Mouse (Mus musculus) embryonic facial prominence, embryonic 12.5 days (tissue): Measurements from ENCODE around the gene Akip1. TPM values are rescaled to one million over a fixed set of nuclear protein-coding genes. Genes with fewer than 3 reads are reported as not detected.

ENCODE experiments used
- ATAC-seq: fragments of 200-750 bp; cut with Nextera tagmentation; 2 replicates; pipeline ENCODE4 v1.8.0; 2017; ENCODE audit not compliant: insufficient number of reproducible peaks, insufficient read depth, low FRiP score, low TSS enrichment
- H3K27ac ChIP-seq: fragments of 300-500 bp; sonication (generic); 2 replicates; pipeline ENCODE4 v1.5.1; 2016; ENCODE audit warnings: mild to moderate bottlenecking
- H3K27me3 ChIP-seq: fragments of 300-500 bp; sonication (generic); 2 replicates; pipeline ENCODE4 v1.6.1; 2016; ENCODE audit warnings: mild to moderate bottlenecking, moderate library complexity
- H3K36me3 ChIP-seq: fragments of 300-500 bp; sonication (generic); 2 replicates; pipeline ENCODE4 v1.6.1; 2016; ENCODE audit warnings: mild to moderate bottlenecking
- H3K4me1 ChIP-seq: fragments of 300-500 bp; sonication (generic); 2 replicates; pipeline ENCODE4 v1.6.1; 2016
- H3K4me2 ChIP-seq: fragments of 300-500 bp; sonication (generic); replicated peaks from 2 replicates; pipeline ENCODE4 v1.6.1; 2016; ENCODE audit warnings: mild to moderate bottlenecking, moderate library complexity
- H3K4me3 ChIP-seq: fragments of 300-500 bp; sonication (generic); 2 replicates; pipeline ENCODE4 v1.5.1; 2016; ENCODE audit warnings: mild to moderate bottlenecking
- H3K9ac ChIP-seq: fragments of 300-500 bp; sonication (generic); 2 replicates; pipeline ENCODE4 v1.6.1; 2016; ENCODE audit warnings: mild to moderate bottlenecking, moderate library complexity
- H3K9me3 ChIP-seq: fragments of 300-500 bp; sonication (generic); 2 replicates; pipeline ENCODE4 v1.6.1; 2016; ENCODE audit warnings: mild to moderate bottlenecking, moderate library complexity
- WGBS: fragments of 180-500 bp; shearing (Covaris S2); methylation state at CpG from one replicate; pipeline ENCODE4 v1.1.7; 2016; 5-methylcytosine and 5-hydroxymethylcytosine counted together
- polyA plus RNA-seq: library from polyadenylated mRNA; unstranded; fragments of >200 nt; fragmentation: Nextera tagmentation; extraction: Ambion mirVana; gene quantifications from 2 replicates; pipeline ENCODE4 v1.2.1, GENCODE M21; 2016

Gene Akip1
- polyA plus RNA-seq = 25.7 and 27.7 TPM in 2 replicates

GRCm38 (mm10) chr7:109703190-109704015 is at the start of gene Akip1, which contains the start of gene St5:
Gene Akip1, plus strand, starts transcription at chr7:109703690.
Gene St5, minus strand, starts transcription at chr7:109703605.
- Histone ChIP-seq H3K4me1 (no peaks in the 10 kb centered on the region), H3K9me3 (no peaks in the 10 kb centered on the region), H3K27me3 (no peaks in the 10 kb centered on the region), H3K4me2 (peak within 1 kb of the TSS; percentile 67), H3K36me3 (no peaks in the 10 kb centered on the region), H3K9ac (peak within 1 kb of the TSS; percentile 56), H3K4me3 (peak within 1 kb of the TSS; percentile 50), H3K27ac (peak within 1 kb of the TSS; percentile 78)
- peak; percentile 95 for ATAC-seq
- under 1% methylated on average over 61 of the region's 61 CpGs for WGBS

GRCm38 (mm10) chr7:109654871-109655270 is 48.6 kb upstream of the Akip1 start:
- WGBS = 82% methylated on average over 5 of the region's 5 CpGs
- ATAC-seq = no peak
- H3K36me3 ChIP-seq = no peaks in the 10 kb centered on the region
- no peak overlapping the region for H3K4me2 ChIP-seq
- no peaks in the 10 kb centered on the region for H3K27me3 ChIP-seq
- H3K4me1 ChIP-seq = no peaks in the 10 kb centered on the region
- no peak overlapping the region for H3K27ac ChIP-seq
- H3K9me3 ChIP-seq = no peaks in the 10 kb centered on the region
- no peak overlapping the region for H3K9ac ChIP-seq
- H3K4me3 ChIP-seq = no peak overlapping the region

- no peak for ATAC-seq
- Histone ChIP-seq H3K27ac (no peak overlapping the region), H3K9me3 (no peaks in the 10 kb centered on the region), H3K4me1 (0 out of 2 replicates have a peak, but pooled peaks cover 6% of the 10 kb centered on the region), H3K36me3 (no peaks in the 10 kb centered on the region), H3K9ac (no peak overlapping the region), H3K27me3 (no peaks in the 10 kb centered on the region), H3K4me2 (no peak overlapping the region), H3K4me3 (no peak overlapping the region)
- WGBS = 43% methylated on average over 6 of the region's 6 CpGs
Observed at GRCm38 (mm10) chr7:109657884-109658283, 45.6 kb upstream of the Akip1 start.

- no peaks in the 10 kb centered on the region for H3K9me3 ChIP-seq
- 89% methylated on average over 2 of the region's 2 CpGs for WGBS
Observed at GRCm38 (mm10) chr7:109659278-109659677, 44.2 kb upstream of the Akip1 start.

GRCm38 (mm10) chr7:109662626-109663025 is 40.9 kb upstream of the Akip1 start:
- H3K27me3 ChIP-seq = no peaks in the 10 kb centered on the region
- WGBS = 61% methylated on average over 4 of the region's 4 CpGs
- no peaks in the 10 kb centered on the region for H3K9me3 ChIP-seq
- H3K9ac ChIP-seq = no peak overlapping the region
- no peak for ATAC-seq
- no peak overlapping the region for H3K4me3 ChIP-seq
- H3K4me2 ChIP-seq = no peak overlapping the region
- H3K27ac ChIP-seq = no peak overlapping the region
- H3K36me3 ChIP-seq = no peaks in the 10 kb centered on the region
- 0 out of 2 replicates have a peak, but pooled peaks cover 6% of the 10 kb centered on the region for H3K4me1 ChIP-seq

More at GRCm38 (mm10) chr7:109659278-109659677, 44.2 kb upstream of the Akip1 start:
- no peaks in the 10 kb centered on the region for H3K36me3 ChIP-seq
- no peak overlapping the region for H3K27ac ChIP-seq
- H3K4me1 ChIP-seq = 0 out of 2 replicates have a peak, but pooled peaks cover 6% of the 10 kb centered on the region
- H3K4me2 ChIP-seq = no peak overlapping the region
- H3K27me3 ChIP-seq = no peaks in the 10 kb centered on the region
- H3K9ac ChIP-seq = no peak overlapping the region
- ATAC-seq = no peak
- no peak overlapping the region for H3K4me3 ChIP-seq

GRCm38 (mm10) chr7:109666664-109667063 is 36.8 kb upstream of the Akip1 start:
- H3K4me2 ChIP-seq = no peak overlapping the region
- H3K4me3 ChIP-seq = no peak overlapping the region
- no peak overlapping the region for H3K27ac ChIP-seq
- peaks cover 12% of the 10 kb centered on the region for H3K4me1 ChIP-seq
- no peaks in the 10 kb centered on the region for H3K9me3 ChIP-seq
- H3K36me3 ChIP-seq = no peaks in the 10 kb centered on the region
- 81% methylated on average over 5 of the region's 5 CpGs for WGBS
- no peak overlapping the region for H3K9ac ChIP-seq
- ATAC-seq = no peak
- H3K27me3 ChIP-seq = no peaks in the 10 kb centered on the region

- H3K9me3 ChIP-seq = no peaks in the 10 kb centered on the region
- H3K4me2 ChIP-seq = peak overlapping the region; percentile 63
- peaks cover 14% of the 10 kb centered on the region for H3K4me1 ChIP-seq
- ATAC-seq = no peak
- 65% methylated on average over 5 of the region's 5 CpGs for WGBS
- no peaks in the 10 kb centered on the region for H3K36me3 ChIP-seq
- no peaks in the 10 kb centered on the region for H3K27me3 ChIP-seq
- no peak overlapping the region for H3K27ac ChIP-seq
- no peak overlapping the region for H3K9ac ChIP-seq
- H3K4me3 ChIP-seq = peak overlapping the region; percentile 2; the same call in 1 of the 2 replicates
Observed at GRCm38 (mm10) chr7:109669426-109670170, 33.9 kb upstream of the Akip1 start.

- Histone ChIP-seq H3K4me2 (peak overlapping the region; percentile 63), H3K9me3 (no peaks in the 10 kb centered on the region), H3K4me1 (peaks cover 14% of the 10 kb centered on the region), H3K4me3 (peak overlapping the region; percentile 72), H3K27ac (peak overlapping the region; percentile 99), H3K27me3 (no peaks in the 10 kb centered on the region), H3K36me3 (no peaks in the 10 kb centered on the region), H3K9ac (peak overlapping the region; percentile 86)
- peak; percentile 94 for ATAC-seq
- under 1% methylated on average over 33 of the region's 44 CpGs for WGBS
Observed at GRCm38 (mm10) chr7:109671581-109672471, 31.7 kb upstream of the Akip1 start.

- Histone ChIP-seq H3K36me3 (no peaks in the 10 kb centered on the region), H3K9ac (no peak overlapping the region), H3K4me2 (no peak overlapping the region), H3K4me1 (peaks cover 7% of the 10 kb centered on the region), H3K9me3 (no peaks in the 10 kb centered on the region), H3K4me3 (no peak overlapping the region), H3K27me3 (no peaks in the 10 kb centered on the region), H3K27ac (no peak overlapping the region)
- WGBS = 54% methylated on average over 4 of the region's 4 CpGs
- no peak for ATAC-seq
Observed at GRCm38 (mm10) chr7:109674944-109675628, 28.4 kb upstream of the Akip1 start.

GRCm38 (mm10) chr7:109680284-109680683 is 23.2 kb upstream of the Akip1 start:
- H3K9me3 ChIP-seq = no peaks in the 10 kb centered on the region
- H3K4me2 ChIP-seq = no peak overlapping the region
- H3K4me1 ChIP-seq = no peaks in the 10 kb centered on the region
- H3K36me3 ChIP-seq = no peaks in the 10 kb centered on the region
- no peaks in the 10 kb centered on the region for H3K27me3 ChIP-seq
- H3K27ac ChIP-seq = no peak overlapping the region
- no peak overlapping the region for H3K4me3 ChIP-seq
- ATAC-seq = no peak
- WGBS = 88% methylated on average over 2 of the region's 2 CpGs
- no peak overlapping the region for H3K9ac ChIP-seq
